Mouse (Mus musculus): ENCODE results near the gene Tfcp2.

The Tfcp2 gene

GRCm38 (mm10) chr15:100551326-100552307 lies at the start of gene Tfcp2:
Tfcp2 (minus strand) TSS chr15:100552008.
- peak; percentile 99 for DNase-seq (ENCODE audit: low spot score)

- no peak for DNase-seq (ENCODE audit: low spot score)
These were observed 49.0 kb upstream of the Tfcp2 start for GRCm38 (mm10) chr15:100600696-100601272.

- peak; percentile 63 for DNase-seq (ENCODE audit: low spot score)
These were observed 48.4 kb upstream of the Tfcp2 start for GRCm38 (mm10) chr15:100600047-100600695.

DNA sequence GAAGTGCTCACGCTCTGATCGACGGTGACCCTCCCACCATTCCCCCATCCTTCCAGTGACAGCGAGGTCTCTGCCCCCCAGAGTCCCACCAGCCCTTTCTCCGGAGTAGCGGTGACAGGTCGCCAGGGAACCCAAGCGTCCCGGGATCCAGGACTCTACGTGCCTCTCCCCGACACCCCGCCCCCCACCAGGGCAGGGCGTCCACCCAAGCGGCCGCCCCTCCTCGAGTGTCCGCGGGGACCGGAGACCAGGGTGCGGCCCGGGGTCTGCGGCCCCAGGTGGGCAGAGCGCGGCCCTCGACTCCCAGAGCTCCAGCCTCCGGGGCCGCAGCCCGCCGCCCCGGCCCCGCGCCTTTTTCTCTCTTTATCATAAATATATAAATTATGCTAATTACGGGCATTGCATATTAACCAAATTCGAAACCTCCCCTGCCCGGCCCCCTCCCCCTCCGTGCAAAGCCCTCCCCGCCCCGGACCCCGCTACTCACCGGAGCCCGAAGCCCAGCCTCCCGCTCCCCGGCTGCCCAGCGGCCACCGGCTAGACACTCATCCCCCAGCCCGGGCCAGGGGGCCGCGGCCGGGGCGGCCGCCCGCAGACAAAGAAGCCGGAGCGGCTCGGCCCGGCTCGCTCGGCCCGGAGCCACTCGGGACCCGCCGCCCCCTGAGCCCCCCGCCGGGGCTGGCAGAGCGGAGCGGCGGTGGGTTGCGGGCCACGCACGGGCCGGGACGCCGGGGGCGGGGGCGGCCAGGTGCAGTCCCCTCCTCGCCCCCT lies 47.7 kb upstream of the Tfcp2 start, which contains the start of gene Pou6f1:
Gene Pou6f1, minus strand, starts transcription at position 709 of the 771 bp plus-strand sequence.
- peak; percentile 40 for DNase-seq (ENCODE audit: low spot score)

DNA sequence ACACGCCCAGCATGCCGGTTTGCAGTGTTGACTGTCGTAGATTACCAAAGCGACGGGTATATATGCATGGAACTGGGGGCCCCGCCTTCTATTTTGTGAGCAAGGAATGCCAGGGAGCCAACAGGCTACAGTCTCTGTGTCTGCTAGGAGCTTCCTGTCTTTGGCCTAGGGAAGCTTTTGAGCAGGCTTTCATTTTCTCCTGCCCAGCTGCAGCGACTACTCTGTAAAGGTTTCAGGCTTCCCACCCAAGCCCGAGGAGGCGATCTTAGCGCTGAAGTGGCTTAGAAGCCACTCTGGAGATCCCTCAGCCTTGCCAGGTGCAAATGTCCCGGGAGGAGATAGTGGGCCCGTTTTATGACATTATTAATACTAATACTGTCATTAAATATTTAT lies 47.1 kb upstream of the Tfcp2 start:
- no peak for DNase-seq (ENCODE audit: low spot score)

GRCm38 (mm10) chr15:100598287-100598882 lies 46.6 kb upstream of the Tfcp2 start:
- DNase-seq (ENCODE audit: low spot score): no peak

DNA sequence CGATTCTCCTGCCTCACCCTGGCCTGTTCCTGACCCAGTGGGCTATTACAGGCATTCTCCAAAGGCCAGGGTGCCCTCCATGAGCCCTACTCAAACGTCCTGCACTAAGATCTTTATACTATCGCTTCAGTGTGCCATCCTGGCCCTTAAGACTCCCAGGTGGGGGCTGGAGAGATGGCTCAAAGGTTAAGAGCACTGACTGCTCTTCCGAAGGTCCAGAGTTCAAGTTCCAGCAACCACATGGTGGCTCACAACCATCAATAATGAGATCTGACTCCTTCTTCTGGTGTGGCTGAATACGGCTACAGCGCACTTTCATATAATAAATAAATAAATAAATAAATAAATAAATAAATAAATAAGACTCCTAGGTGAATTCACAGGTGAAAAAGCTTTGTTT lies 41.0 kb upstream of the Tfcp2 start:
- no peak for DNase-seq (ENCODE audit: low spot score)

- DNase-seq (ENCODE audit: low spot score): no peak
These were observed 38.6 kb upstream of the Tfcp2 start for GRCm38 (mm10) chr15:100590436-100590835.

DNA sequence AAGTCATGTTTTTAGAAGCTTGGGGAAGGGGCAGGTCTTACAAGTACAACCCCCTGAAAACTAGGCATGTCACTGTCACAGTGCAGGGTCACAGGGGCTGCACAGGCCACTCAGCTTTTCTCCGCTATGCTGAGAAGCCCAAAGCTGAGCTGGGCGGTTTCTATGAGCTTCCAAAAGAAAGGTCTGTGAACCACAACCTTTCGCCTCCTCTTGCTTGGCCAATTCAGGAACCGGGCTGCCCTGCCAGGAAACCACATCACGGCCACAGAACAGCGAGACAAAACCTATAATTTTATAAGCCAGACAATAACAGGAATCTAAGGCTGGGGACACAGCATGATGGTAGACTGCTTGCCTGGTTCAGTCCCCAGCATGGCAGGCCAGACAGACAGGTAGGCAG lies 36.5 kb upstream of the Tfcp2 start:
- DNase-seq (ENCODE audit: low spot score): no peak

- no peak for DNase-seq (ENCODE audit: low spot score)
These were observed 35.4 kb upstream of the Tfcp2 start for GRCm38 (mm10) chr15:100587166-100587565.

GRCm38 (mm10) chr15:100585931-100586330 lies 34.1 kb upstream of the Tfcp2 start:
- DNase-seq (ENCODE audit: low spot score): no peak

DNA sequence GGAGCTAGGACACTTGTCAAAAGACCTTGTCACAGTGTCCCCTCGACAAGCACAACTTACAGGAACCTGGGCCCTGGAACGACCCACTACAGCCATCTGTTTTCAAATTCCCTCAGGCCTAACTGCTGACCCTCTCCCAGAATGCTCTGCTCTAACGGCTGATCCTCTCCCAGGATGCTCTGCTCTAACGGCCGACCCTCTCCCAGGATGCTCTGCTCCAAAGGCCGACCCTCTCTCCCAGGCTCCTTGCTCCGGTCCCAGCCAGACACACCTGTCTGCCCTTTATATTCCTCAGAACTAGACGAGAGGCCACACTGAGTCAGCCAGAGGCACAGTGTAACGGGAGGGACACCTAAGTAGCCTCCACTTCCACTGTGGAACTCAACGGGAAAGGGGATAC lies 28.3 kb upstream of the Tfcp2 start:
- DNase-seq (ENCODE audit: low spot score): no peak

GRCm38 (mm10) chr15:100577972-100578371 lies 26.2 kb upstream of the Tfcp2 start:
- no peak for DNase-seq (ENCODE audit: low spot score)

GRCm38 (mm10) chr15:100576810-100577209 lies 25.0 kb upstream of the Tfcp2 start:
- no peak for DNase-seq (ENCODE audit: low spot score)

- DNase-seq (ENCODE audit: low spot score): no peak
These were observed 24.6 kb upstream of the Tfcp2 start for GRCm38 (mm10) chr15:100576392-100576791.

DNA sequence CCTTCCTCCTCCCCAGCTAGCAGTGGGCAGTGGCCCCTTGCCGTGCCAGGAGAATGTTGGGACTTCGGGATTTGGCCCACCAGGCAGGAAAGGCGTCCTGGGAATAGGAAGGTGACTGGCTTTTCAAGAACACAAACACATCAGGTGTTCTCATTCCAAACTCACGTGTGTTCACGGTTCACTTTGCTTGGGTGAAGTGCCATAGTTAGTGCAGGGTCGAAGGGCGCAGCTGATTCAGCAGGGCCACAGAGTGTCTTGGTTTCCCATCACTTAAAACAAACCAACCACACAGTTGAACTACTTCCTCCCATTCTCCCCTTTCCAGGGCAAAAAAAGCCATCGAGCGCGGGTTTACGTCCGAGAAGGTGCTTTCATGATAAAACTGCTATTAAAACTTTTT lies 23.6 kb upstream of the Tfcp2 start:
- no peak for DNase-seq (ENCODE audit: low spot score)

DNA sequence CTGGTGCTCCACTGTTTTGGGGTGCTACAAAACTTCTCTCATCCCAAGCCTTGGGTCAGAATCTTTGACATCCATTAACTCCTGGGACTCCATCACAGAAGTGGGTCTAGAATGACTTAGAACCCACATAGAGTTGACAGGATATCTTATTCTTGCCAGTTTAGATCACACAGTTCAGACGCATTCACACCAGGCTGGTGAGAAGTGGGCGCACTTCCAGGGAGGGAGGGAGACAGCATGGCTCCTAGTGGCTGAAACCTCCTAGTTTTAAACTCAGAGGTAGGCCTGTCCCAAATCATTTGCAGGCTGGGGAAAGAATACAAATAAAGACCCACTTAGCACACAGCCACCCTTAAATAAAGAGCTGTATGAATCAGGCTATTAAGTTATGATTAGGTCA lies 22.6 kb upstream of the Tfcp2 start:
- no peak for DNase-seq (ENCODE audit: low spot score)

DNA sequence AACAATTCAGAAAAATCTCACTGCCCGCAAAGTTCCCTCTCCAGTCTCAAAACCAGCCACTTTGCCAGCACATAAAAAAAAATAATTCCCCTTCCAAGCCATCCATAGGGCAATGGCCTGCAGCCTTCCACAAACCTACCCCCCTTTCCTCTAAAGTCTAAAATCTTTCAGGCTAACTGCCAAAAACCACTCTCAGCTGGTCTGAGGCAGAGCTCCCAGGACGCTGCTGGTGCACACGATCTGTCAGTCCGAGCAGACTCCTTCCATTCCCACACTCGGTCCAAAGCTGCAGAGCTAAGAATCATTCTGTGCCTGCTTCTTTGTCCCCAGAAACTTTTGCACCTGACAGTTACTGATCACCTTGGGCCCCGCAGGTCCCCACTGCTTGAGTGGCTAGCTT lies 22.1 kb upstream of the Tfcp2 start:
- DNase-seq (ENCODE audit: low spot score): no peak

DNA sequence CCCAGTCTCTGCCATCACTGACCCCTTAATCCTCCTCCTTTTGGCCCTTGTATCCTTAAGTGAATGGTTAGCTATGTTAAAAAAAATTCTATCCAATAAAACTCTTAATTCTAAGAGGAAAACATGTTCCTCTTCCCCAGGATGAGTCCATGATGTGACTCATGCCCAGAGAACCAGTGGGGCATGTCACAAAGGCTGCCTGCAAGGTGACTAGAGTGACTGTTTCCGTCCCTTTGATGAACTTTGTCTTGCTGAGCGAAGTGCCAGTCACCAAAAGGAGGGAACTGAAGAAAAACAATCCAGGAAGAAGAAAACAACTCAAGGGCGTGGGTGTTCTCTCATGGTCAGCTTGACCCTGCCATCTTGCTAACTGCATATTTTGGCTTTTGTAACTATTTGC lies 17.4 kb upstream of the Tfcp2 start:
- no peak for DNase-seq (ENCODE audit: low spot score)

GRCm38 (mm10) chr15:100566531-100566930 lies 14.7 kb upstream of the Tfcp2 start:
- DNase-seq (ENCODE audit: low spot score): no peak

DNA sequence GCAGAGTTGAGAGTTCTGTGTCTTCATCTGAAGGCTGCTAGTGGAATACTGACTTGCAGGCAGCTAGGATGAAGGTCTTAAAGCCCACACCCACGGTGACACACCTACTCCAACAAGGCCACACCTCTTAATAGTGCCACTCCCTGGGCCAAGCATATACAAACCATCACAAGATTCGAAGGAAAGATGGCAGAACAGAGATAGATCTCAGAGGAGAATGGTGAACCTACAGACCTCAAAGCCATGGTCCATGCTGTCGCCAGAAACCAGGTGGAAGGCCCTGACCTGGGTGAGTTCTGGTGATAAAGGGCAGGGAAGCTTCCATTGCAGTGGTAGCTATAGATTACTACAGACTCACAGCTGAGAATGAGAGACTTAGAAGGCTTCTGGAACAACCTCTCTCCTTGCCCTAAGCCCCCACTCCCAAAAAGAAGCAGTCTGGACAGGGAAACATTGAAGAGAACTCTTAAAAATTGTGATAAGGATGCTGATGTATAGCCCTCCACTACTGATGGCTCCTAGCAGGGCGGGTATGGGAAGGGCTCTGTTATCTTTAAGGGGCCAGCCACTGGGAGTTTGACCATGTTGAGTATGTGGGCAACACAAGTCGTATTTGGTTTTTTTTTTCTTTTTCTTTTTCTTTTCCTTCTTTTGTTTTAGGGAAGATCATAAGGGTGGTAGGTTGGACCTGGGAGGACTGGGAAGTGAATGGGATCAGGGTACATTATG lies 6.1 kb upstream of the Tfcp2 start:
- DNase-seq (ENCODE audit: low spot score): no peak

All from layer of hippocampus, adult 11-12 months (tissue).